Mouse (Mus musculus) bone marrow macrophage, adult 2 months (primary cell): ENCODE measurements around the gene Fasn.

ENCODE experiments used
- CTCF ChIP-seq: IDR thresholded peaks from 2 replicates; pipeline ENCODE4 v1.5.1; 2012; ENCODE audit warnings: low read depth, mild to moderate bottlenecking, low read length, moderate library complexity
- POLR2A ChIP-seq: IDR thresholded peaks from 2 replicates; pipeline ENCODE4 v1.6.1; 2012; ENCODE audit warnings: mild to moderate bottlenecking, low read depth, low read length, borderline replicate concordance

DNA sequence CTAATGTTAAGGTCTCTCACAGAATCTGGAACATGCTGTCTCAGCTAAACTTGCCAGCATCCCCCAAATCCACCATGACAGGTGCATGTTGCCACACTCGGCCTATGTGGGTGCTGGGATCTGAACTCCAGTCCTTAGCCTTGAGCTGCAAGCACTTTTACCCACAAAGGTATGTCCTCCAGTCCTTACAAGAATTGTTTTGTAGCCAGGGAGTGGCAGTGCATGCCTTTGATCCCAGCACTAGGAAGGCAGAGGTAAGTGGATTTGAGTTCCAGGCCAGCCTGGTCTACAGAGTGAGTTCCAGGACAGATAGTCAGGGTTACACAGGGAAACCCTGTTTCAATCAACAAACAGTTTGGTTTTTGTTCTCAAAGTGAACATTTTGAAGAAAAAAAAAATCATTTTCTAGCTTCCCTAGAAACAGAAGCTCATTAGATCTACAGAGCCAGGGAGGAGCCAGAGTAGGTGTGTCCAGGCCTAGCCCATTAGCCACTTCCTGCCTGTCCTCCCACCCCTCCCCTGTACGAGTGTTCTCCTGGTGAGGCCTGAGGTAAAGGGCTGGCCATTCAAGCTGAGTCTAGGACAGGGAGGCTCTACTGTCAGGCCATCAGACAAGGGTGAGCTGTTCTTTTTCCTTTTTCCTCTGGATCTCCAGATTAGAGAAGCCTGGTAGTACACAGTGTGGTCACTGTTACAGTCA lies 26.1 kb upstream of the Fasn start:
- no peak for TF ChIP-seq CTCF
- TF ChIP-seq POLR2A = no peak
